Mouse (Mus musculus) forebrain, embryonic 16.5 days (tissue): ENCODE measurements around the gene Fus. TPM values are rescaled to one million over a fixed set of nuclear protein-coding genes. Genes with fewer than 3 reads are reported as not detected.
"Not testable (repeated sequence)": the region's sequence is repeated elsewhere in the genome, so short reads cannot be mapped to it uniquely, and the experiment has no call there.

Experiments used
- ATAC-seq: fragments of 200-750 bp; cut with Nextera tagmentation; 2 replicates; pipeline ENCODE4 v1.8.0; 2017; ENCODE audit warnings: mild to moderate bottlenecking, moderate library complexity
- H3K27ac ChIP-seq: fragments of 300-500 bp; sonication (generic); 2 replicates; pipeline ENCODE4 v1.5.1; 2014; ENCODE audit warnings: low read length, control low read depth
- H3K27me3 ChIP-seq: fragments of 300-500 bp; sonication (generic); replicated peaks from 2 replicates; pipeline ENCODE4 v1.6.1; 2014; ENCODE audit warnings: low read length; ENCODE audit not compliant: control insufficient read depth, insufficient read depth
- H3K36me3 ChIP-seq: fragments of 300-500 bp; sonication (generic); 2 replicates; pipeline ENCODE4 v1.6.1; 2014; ENCODE audit not compliant: control insufficient read depth, insufficient read depth
- H3K4me1 ChIP-seq: fragments of 300-500 bp; sonication (generic); replicated peaks from 2 replicates; pipeline ENCODE4 v1.6.1; 2014; ENCODE audit warnings: low read length; ENCODE audit not compliant: control insufficient read depth, insufficient read depth
- H3K4me2 ChIP-seq: fragments of 300-500 bp; sonication (generic); 2 replicates; pipeline ENCODE4 v1.6.1; 2014; ENCODE audit warnings: mild to moderate bottlenecking, low read length, control low read depth
- H3K4me3 ChIP-seq: fragments of 300-500 bp; sonication (generic); replicated peaks from 2 replicates; pipeline ENCODE4 v1.5.1; 2014; ENCODE audit warnings: mild to moderate bottlenecking, low read length, control low read depth
- H3K9ac ChIP-seq: fragments of 300-500 bp; sonication (generic); replicated peaks from 2 replicates; pipeline ENCODE4 v1.6.1; 2014; ENCODE audit warnings: low read depth, low read length, control low read depth
- H3K9me3 ChIP-seq: fragments of 300-500 bp; sonication (generic); 2 replicates; pipeline ENCODE4 v1.6.1; 2016; ENCODE audit warnings: low read length; ENCODE audit not compliant: control insufficient read depth
- WGBS: fragments of 180-500 bp; shearing (Covaris S2); extraction: QIAGEN DNeasy Blood & Tissue Kit; methylation state at CpG from one replicate; pipeline ENCODE4 v1.1.7; 2014; 5-methylcytosine and 5-hydroxymethylcytosine counted together
- polyA plus RNA-seq: library from polyadenylated mRNA; unstranded; fragments of >200 nt; fragmentation: Nextera tagmentation; extraction: Ambion mirVana; gene quantifications from 2 replicates; pipeline ENCODE4 v1.2.1, GENCODE M21; 2015

Fus gene
- polyA plus RNA-seq, 1 experiment from 2014 or later = 386 TPM

- Histone ChIP-seq H3K4me2 (no peak overlapping the region), H3K4me3 (no peak overlapping the region), H3K36me3 (no peaks in the 10 kb centered on the region), H3K27me3 (no peaks in the 10 kb centered on the region), H3K9ac (no peak overlapping the region), H3K4me1 (no peaks in the 10 kb centered on the region), H3K27ac (no peak overlapping the region), H3K9me3 (no peaks in the 10 kb centered on the region)
- WGBS = 88% methylated on average over 13 of the region's 13 CpGs
- ATAC-seq = no peak
These were observed 45.9 kb downstream of the Fus start for GRCm38 (mm10) chr7:128013116-128013515.

DNA sequence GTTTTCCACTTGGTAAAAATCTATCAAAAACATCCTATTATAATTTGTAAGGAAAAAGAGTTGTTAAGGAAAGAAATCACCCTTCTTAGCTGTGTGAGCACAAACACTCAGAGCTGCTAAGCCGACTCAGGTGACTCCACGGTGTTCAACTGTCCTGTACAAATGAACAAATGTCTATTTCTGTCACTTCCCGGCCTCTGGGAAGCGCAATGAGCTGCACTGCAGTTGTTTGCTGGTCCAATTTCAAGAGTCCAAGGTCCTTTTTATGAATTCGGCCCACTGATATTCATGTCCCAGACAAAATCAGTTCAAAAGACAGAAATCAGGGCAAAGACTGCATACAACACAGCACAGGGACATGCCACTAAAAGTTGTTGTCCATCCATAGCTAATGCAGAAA lies 48.9 kb downstream of the Fus start:
- not testable (repeated sequence) for H3K9me3 ChIP-seq, H3K4me2 ChIP-seq, H3K4me1 ChIP-seq, ATAC-seq, H3K27ac ChIP-seq, H3K27me3 ChIP-seq, H3K4me3 ChIP-seq, H3K9ac ChIP-seq, H3K36me3 ChIP-seq
- WGBS = 86% methylated on average over 5 of the region's 5 CpGs

DNA sequence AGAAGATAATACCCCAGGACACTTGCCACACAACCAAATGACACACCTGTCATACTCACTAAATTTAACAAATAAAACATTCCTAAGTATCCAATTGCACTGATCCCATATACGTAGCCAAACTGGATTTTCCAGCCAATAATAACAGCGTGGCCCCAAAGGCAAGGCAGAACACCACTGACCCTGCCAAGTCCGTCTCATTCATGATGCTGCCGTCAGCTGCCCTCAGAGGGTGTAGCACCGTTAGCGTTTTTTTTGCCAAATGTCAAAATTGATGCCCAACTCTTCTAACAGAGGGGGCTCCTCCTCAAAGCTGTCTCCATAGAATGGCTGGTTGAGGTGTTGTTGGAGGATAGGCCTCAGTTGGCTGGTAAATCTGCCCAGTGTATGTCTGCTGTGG lies 49.4 kb downstream of the Fus start:
- Histone ChIP-seq H3K36me3 (no peaks in the 10 kb centered on the region), H3K4me2 (no peak overlapping the region), H3K4me1 (no peaks in the 10 kb centered on the region), H3K9ac (no peak overlapping the region), H3K9me3 (no peaks in the 10 kb centered on the region), H3K27me3 (no peaks in the 10 kb centered on the region), H3K4me3 (no peak overlapping the region), H3K27ac (no peak overlapping the region)
- ATAC-seq = no peak
- WGBS = 91% methylated on average over 6 of the region's 6 CpGs

- Histone ChIP-seq H3K4me1 (no peaks in the 10 kb centered on the region), H3K36me3 (no peaks in the 10 kb centered on the region), H3K4me3 (no peak overlapping the region), H3K27me3 (no peaks in the 10 kb centered on the region), H3K27ac (no peak overlapping the region), H3K9ac (no peak overlapping the region), H3K9me3 (no peaks in the 10 kb centered on the region), H3K4me2 (no peak overlapping the region)
- ATAC-seq = no peak
- WGBS = 94% methylated on average over 3 of the region's 3 CpGs
These were observed 51.0 kb downstream of the Fus start for GRCm38 (mm10) chr7:128018275-128018674.

DNA sequence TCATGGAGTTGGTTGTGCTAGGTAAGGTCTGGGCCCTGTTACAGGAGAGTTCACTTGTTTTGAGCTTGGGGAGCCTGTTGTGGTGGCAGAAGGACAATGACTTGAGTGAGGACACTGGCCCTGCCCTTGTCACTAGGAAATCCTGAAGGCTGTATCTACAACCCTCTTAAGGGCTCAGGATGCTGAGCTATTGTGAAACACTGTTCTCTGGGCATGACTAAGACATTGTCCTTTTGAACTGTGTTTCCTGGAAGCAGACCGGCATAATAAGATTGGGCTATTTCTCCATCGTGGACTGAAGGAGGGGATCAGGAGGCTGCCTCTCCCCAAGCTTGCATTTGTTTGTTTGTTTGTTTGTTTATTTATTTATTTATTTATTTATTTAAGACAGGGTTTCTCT lies 51.9 kb downstream of the Fus start:
- H3K9ac ChIP-seq = no peak overlapping the region
- ATAC-seq = no peak
- H3K27me3 ChIP-seq = no peaks in the 10 kb centered on the region
- H3K4me2 ChIP-seq = no peak overlapping the region
- H3K9me3 ChIP-seq = no peaks in the 10 kb centered on the region
- no peaks in the 10 kb centered on the region for H3K4me1 ChIP-seq
- no peak overlapping the region for H3K27ac ChIP-seq
- 85% methylated on average over 2 of the region's 2 CpGs for WGBS
- H3K36me3 ChIP-seq = no peaks in the 10 kb centered on the region
- no peak overlapping the region for H3K4me3 ChIP-seq

DNA sequence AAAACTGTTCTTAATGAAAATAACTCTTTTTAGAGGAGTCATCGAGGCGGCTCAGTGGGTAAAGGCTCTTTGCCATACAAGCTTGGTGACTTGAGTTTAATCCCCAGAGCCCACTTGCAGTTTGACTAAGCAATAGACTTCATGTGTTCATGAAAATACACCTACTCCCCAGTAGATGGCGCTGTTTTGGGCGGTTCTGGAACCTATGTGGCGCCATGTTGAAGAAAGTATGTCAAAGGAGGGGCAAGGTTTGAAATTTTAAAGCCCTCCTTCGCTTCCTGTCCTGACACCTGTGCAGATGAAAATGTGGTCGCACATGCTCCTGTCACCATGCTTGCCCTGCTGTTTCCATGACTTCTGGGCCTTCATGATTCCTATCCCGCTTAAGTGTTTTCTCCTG lies 55.7 kb downstream of the Fus start:
- H3K4me3 ChIP-seq = no peak overlapping the region
- H3K9me3 ChIP-seq = no peaks in the 10 kb centered on the region
- ATAC-seq = no peak
- no peak overlapping the region for H3K27ac ChIP-seq
- no peaks in the 10 kb centered on the region for H3K4me1 ChIP-seq
- H3K36me3 ChIP-seq = no peaks in the 10 kb centered on the region
- 63% methylated on average over 8 of the region's 8 CpGs for WGBS
- no peak overlapping the region for H3K9ac ChIP-seq
- no peak overlapping the region for H3K4me2 ChIP-seq
- no peaks in the 10 kb centered on the region for H3K27me3 ChIP-seq

GRCm38 (mm10) chr7:128023565-128023964 lies 56.3 kb downstream of the Fus start:
- Histone ChIP-seq H3K9ac (no peak overlapping the region), H3K4me1 (no peaks in the 10 kb centered on the region), H3K9me3 (no peaks in the 10 kb centered on the region), H3K4me2 (no peak overlapping the region), H3K36me3 (no peaks in the 10 kb centered on the region), H3K4me3 (no peak overlapping the region), H3K27me3 (no peaks in the 10 kb centered on the region), H3K27ac (no peak overlapping the region)
- WGBS = 93% methylated on average over 4 of the region's 4 CpGs
- no peak for ATAC-seq

DNA sequence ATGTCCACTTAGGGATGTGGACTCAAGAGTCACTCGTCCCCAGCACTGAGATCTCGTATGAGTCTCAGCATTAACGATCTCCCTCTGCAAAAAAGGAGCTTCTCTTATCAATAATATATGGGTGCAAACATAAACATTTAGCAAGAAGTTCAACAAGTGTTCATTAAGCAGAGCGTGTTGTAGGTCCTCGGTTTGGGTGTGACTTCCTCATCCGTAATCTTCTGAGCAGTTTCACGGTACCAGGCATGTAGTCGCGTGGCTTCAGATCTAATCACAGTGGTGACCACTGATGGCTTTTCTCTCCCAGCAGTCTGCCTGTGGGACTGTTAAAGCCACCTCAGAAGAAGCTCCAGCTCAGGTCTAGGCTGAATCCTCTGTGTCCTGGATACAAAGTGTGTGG lies 57.1 kb downstream of the Fus start:
- WGBS = 94% methylated on average over 9 of the region's 9 CpGs
- no peak for ATAC-seq
- no peaks in the 10 kb centered on the region for H3K27me3 ChIP-seq

DNA sequence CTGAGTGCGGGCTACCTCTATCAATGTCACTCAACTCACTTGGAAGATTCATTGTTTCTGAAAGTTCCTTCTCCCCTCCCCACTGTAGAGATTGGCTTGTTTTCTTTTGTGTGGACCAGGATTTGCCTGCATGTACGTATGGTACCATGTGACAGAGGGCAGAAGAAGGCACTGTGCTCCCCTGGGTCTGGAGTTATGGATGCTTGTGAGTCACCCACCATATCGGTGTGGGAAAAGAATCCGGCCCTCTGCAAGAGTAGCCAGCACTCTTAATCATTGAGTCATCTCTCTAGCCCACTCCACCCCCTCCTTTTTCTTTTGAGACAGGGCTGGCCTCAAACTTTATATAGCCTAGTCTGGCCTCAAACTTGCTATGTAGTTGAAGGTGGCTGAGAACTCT lies 57.7 kb downstream of the Fus start:
- no peaks in the 10 kb centered on the region for H3K9me3 ChIP-seq
- no peaks in the 10 kb centered on the region for H3K36me3 ChIP-seq
- H3K4me1 ChIP-seq = no peaks in the 10 kb centered on the region
- no peak for ATAC-seq
- WGBS = 88% methylated on average over 4 of the region's 4 CpGs
- no peak overlapping the region for H3K27ac ChIP-seq
- H3K4me2 ChIP-seq = no peak overlapping the region
- no peak overlapping the region for H3K9ac ChIP-seq
- no peak overlapping the region for H3K4me3 ChIP-seq
- no peaks in the 10 kb centered on the region for H3K27me3 ChIP-seq

More for the DNA sequence above, 57.1 kb downstream of the Fus start:
- H3K4me1 ChIP-seq = no peaks in the 10 kb centered on the region
- H3K27ac ChIP-seq = no peak overlapping the region
- no peaks in the 10 kb centered on the region for H3K36me3 ChIP-seq
- no peak overlapping the region for H3K4me3 ChIP-seq
- H3K9me3 ChIP-seq = no peaks in the 10 kb centered on the region
- no peak overlapping the region for H3K9ac ChIP-seq
- no peak overlapping the region for H3K4me2 ChIP-seq

- H3K4me1 ChIP-seq = no peaks in the 10 kb centered on the region
- H3K4me3 ChIP-seq = no peak overlapping the region
- no peak overlapping the region for H3K27ac ChIP-seq
- 86% methylated on average over 4 of the region's 4 CpGs for WGBS
- no peak overlapping the region for H3K9ac ChIP-seq
- H3K4me2 ChIP-seq = no peak overlapping the region
- ATAC-seq = no peak
- no peaks in the 10 kb centered on the region for H3K36me3 ChIP-seq
- H3K9me3 ChIP-seq = no peaks in the 10 kb centered on the region
- no peaks in the 10 kb centered on the region for H3K27me3 ChIP-seq
These were observed 58.1 kb downstream of the Fus start for GRCm38 (mm10) chr7:128025381-128025780.
